Comparison of ENCODE assay signal across 14 mouse cellular contexts in genomic region chr9:75434872-75435271, GRCm38 (mm10). TPM values are rescaled to one million over a fixed set of nuclear protein-coding genes. Genes with fewer than 3 reads are reported as not detected.
DNase-seq lines count a peak whose midpoint lies in the region; ATAC-seq and TF ChIP-seq lines count a peak whose summit lies in the region.
"Had no signal": no experiment of that assay in that cellular context is flagged by ENCODE, and none has a peak within 500 bp of the region (broad histone marks: within the 10 kb centered on the region; RNA-seq: fewer than 3 reads in every experiment).

No protein-coding gene starts in this region.

- no peak for DNase-seq in cerebellum, adult 2 months
- DNase-seq in cerebellum, adult 18-20 months, result no peak
- DNase-seq in hindbrain, embryonic 11.5 days (ENCODE audit: low spot score), result no peak
- no peak for DNase-seq in midbrain, embryonic 10.5 days (ENCODE audit: low spot score)
- peak; percentile 70 for DNase-seq in induced T-regulatory cell, adult 2 months (ENCODE audit: low read depth)
- DNase-seq in urinary bladder, postnatal 14 days (ENCODE audit: low spot score), result no peak
- DNase-seq: gastrocnemius, postnatal 25 days had no signal

- peak; percentile 37; the same call in 1 of the 2 replicates for ATAC-seq in hindbrain, embryonic 16.5 days
- no peak for ATAC-seq in hindbrain, embryonic 11.5 days (ENCODE audit: low FRiP score)
- ATAC-seq in midbrain, embryonic 16.5 days, result no peak

- H3K27me3 ChIP-seq in cerebellum, adult 2 months (ENCODE audit: control insufficient read depth, insufficient read depth, low read length), result no peaks in the 10 kb centered on the region
- no peaks in the 10 kb centered on the region for H3K27me3 ChIP-seq in hindbrain, embryonic 16.5 days (replicated peaks; ENCODE audit: control insufficient read depth, insufficient read depth, low read length)
- H3K27me3 ChIP-seq in hindbrain, embryonic 11.5 days (ENCODE audit: control insufficient read depth, insufficient read depth, low read length), result no peaks in the 10 kb centered on the region
- no peaks in the 10 kb centered on the region for H3K27me3 ChIP-seq in midbrain, embryonic 10.5 days (ENCODE audit: low read depth, poor library complexity, severe bottlenecking)
- no peaks in the 10 kb centered on the region for H3K27me3 ChIP-seq in midbrain, embryonic 16.5 days (ENCODE audit: control insufficient read depth, insufficient read depth, low read depth, low read length)
- H3K27me3 ChIP-seq: heart, embryonic 13.5 days; limb, embryonic 15.5 days; lung, embryonic 15.5 days; midbrain, embryonic 12.5 days had no signal

- no peaks in the 10 kb centered on the region for H3K36me3 ChIP-seq in hindbrain, embryonic 16.5 days (ENCODE audit: control insufficient read depth, insufficient read depth, low read length)
- H3K36me3 ChIP-seq in hindbrain, embryonic 11.5 days (ENCODE audit: control insufficient read depth, insufficient read depth, low read length), result no peaks in the 10 kb centered on the region
- H3K36me3 ChIP-seq in midbrain, embryonic 10.5 days, result no peaks in the 10 kb centered on the region
- no peaks in the 10 kb centered on the region for H3K36me3 ChIP-seq in midbrain, embryonic 16.5 days (ENCODE audit: control insufficient read depth, insufficient read depth, low read length)
- H3K36me3 ChIP-seq: heart, embryonic 13.5 days; limb, embryonic 15.5 days; lung, embryonic 15.5 days; midbrain, embryonic 12.5 days had no signal

- WGBS in cerebellum, adult 2 months, result 71% methylated on average over 6 of the region's 6 CpGs
- WGBS in hindbrain, embryonic 16.5 days, result 77% methylated on average over 6 of the region's 6 CpGs
- 86% methylated on average over 6 of the region's 6 CpGs for WGBS in hindbrain, embryonic 11.5 days
- 83% methylated on average over 6 of the region's 6 CpGs for WGBS in midbrain, embryonic 10.5 days
- WGBS in midbrain, embryonic 16.5 days, result 73% methylated on average over 6 of the region's 6 CpGs

- H3K4me1 ChIP-seq in cerebellum, adult 2 months (ENCODE audit: control insufficient read depth, insufficient read depth, low read length), result peaks cover 18% of the 10 kb centered on the region
- H3K4me1 ChIP-seq in hindbrain, embryonic 16.5 days (ENCODE audit: control insufficient read depth, insufficient read depth, low read depth, low read length), result no peaks in the 10 kb centered on the region; the same call in 1 of the 2 replicates
- H3K4me1 ChIP-seq in hindbrain, embryonic 11.5 days (replicated peaks; ENCODE audit: control insufficient read depth, insufficient read depth, low read length), result 0 out of 2 replicates have a peak, but pooled peaks cover 2% of the 10 kb centered on the region
- peaks cover 25% of the 10 kb centered on the region for H3K4me1 ChIP-seq in midbrain, embryonic 10.5 days
- H3K4me1 ChIP-seq in midbrain, embryonic 16.5 days (ENCODE audit: control insufficient read depth, insufficient read depth, low read length), result no peaks in the 10 kb centered on the region; the same call in 1 of the 2 replicates

- H3K4me2 ChIP-seq in hindbrain, embryonic 16.5 days (ENCODE audit: low read length), result no peak overlapping the region
- H3K4me2 ChIP-seq in hindbrain, embryonic 11.5 days (replicated peaks; ENCODE audit: low read depth, low read length), result no peak overlapping the region
- H3K4me2 ChIP-seq in midbrain, embryonic 16.5 days (ENCODE audit: low read length), result no peak overlapping the region
- H3K4me2 ChIP-seq: limb, embryonic 15.5 days; midbrain, embryonic 12.5 days had no signal

- no peak for TF ChIP-seq CTCF in cerebellum, adult 2 months (IDR thresholded peaks at IDR 0.05; ENCODE audit: borderline replicate concordance, insufficient read depth, low read depth, low read length)

- TF ChIP-seq POLR2A in cerebellum, adult 2 months (IDR thresholded peaks at IDR 0.05; ENCODE audit: borderline replicate concordance, insufficient read depth, low read length), result no peak

- no peak overlapping the region for H3K4me3 ChIP-seq in cerebellum, adult 2 months (replicated peaks; ENCODE audit: insufficient read depth, low read depth, low read length)
- H3K4me3 ChIP-seq in hindbrain, embryonic 16.5 days (ENCODE audit: low read length), result no peak overlapping the region
- no peak overlapping the region for H3K4me3 ChIP-seq in hindbrain, embryonic 11.5 days (ENCODE audit: low read depth, low read length)
- H3K4me3 ChIP-seq in midbrain, embryonic 10.5 days, result no peak overlapping the region
- H3K4me3 ChIP-seq in midbrain, embryonic 16.5 days (ENCODE audit: low read depth, low read length), result no peak overlapping the region
- H3K4me3 ChIP-seq: heart, embryonic 13.5 days; limb, embryonic 15.5 days; lung, embryonic 15.5 days; midbrain, embryonic 12.5 days had no signal

- no peak overlapping the region for H3K9ac ChIP-seq in hindbrain, embryonic 16.5 days (ENCODE audit: low read depth, low read length)
- H3K9ac ChIP-seq in hindbrain, embryonic 11.5 days (ENCODE audit: low read depth, low read length), result no peak overlapping the region
- no peak overlapping the region for H3K9ac ChIP-seq in midbrain, embryonic 16.5 days (ENCODE audit: low read depth, low read length)
- H3K9ac ChIP-seq: heart, embryonic 13.5 days; limb, embryonic 15.5 days; lung, embryonic 15.5 days; midbrain, embryonic 12.5 days had no signal

- no peaks in the 10 kb centered on the region for H3K9me3 ChIP-seq in hindbrain, embryonic 16.5 days (ENCODE audit: control insufficient read depth, low read length)
- no peaks in the 10 kb centered on the region for H3K9me3 ChIP-seq in hindbrain, embryonic 11.5 days (ENCODE audit: control insufficient read depth, low read length)
- H3K9me3 ChIP-seq in midbrain, embryonic 10.5 days (replicated peaks), result no peaks in the 10 kb centered on the region
- H3K9me3 ChIP-seq in midbrain, embryonic 16.5 days (replicated peaks; ENCODE audit: control insufficient read depth, low read length, poor library complexity, severe bottlenecking), result no peaks in the 10 kb centered on the region
- H3K9me3 ChIP-seq: heart, embryonic 13.5 days; limb, embryonic 15.5 days; lung, embryonic 15.5 days; midbrain, embryonic 12.5 days had no signal

- H3K27ac ChIP-seq in cerebellum, adult 2 months (ENCODE audit: insufficient read depth, low read length), result peak overlapping the region; percentile 15; the same call in 1 of the 2 replicates
- H3K27ac ChIP-seq in hindbrain, embryonic 16.5 days (ENCODE audit: low read depth, low read length), result no peak overlapping the region
- H3K27ac ChIP-seq in hindbrain, embryonic 11.5 days (ENCODE audit: low read depth, low read length), result no peak overlapping the region
- H3K27ac ChIP-seq in midbrain, embryonic 10.5 days (replicated peaks), result peak overlapping the region; percentile 87
- H3K27ac ChIP-seq in midbrain, embryonic 16.5 days (ENCODE audit: low read length), result no peak overlapping the region
- H3K27ac ChIP-seq: heart, embryonic 13.5 days; limb, embryonic 15.5 days; lung, embryonic 15.5 days; midbrain, embryonic 12.5 days; stomach, postnatal 0 days had no signal

RNA-seq across cellular contexts. Expression of gene Leo1, which starts 6.5 kb away (rescaled TPM):
- 26.9 and 31.6 TPM in 2 replicates for polyA plus RNA-seq in cerebellum, adult 2 months (2012; rRNA removed)
- 42.6 and 43.0 TPM in 2 replicates for polyA plus RNA-seq in hindbrain, embryonic 16.5 days (2015; fragmentation: Nextera tagmentation; extraction: Ambion mirVana)
- 48.5 and 53.2 TPM in 2 replicates for polyA plus RNA-seq in hindbrain, embryonic 11.5 days (2014; fragmentation: Nextera tagmentation; extraction: Ambion mirVana)
- 49.4 and 52.3 TPM in 2 replicates for polyA plus RNA-seq in midbrain, embryonic 10.5 days (2016; fragmentation: Nextera tagmentation; extraction: Ambion mirVana)
- 43.6 and 48.2 TPM in 2 replicates for polyA plus RNA-seq in midbrain, embryonic 16.5 days (2015; fragmentation: Nextera tagmentation; extraction: Ambion mirVana)

RNA-seq across cellular contexts. Expression of gene Mapk6, which starts 25.1 kb away (rescaled TPM):
- 71.3 and 76.0 TPM in 2 replicates for polyA plus RNA-seq in cerebellum, adult 2 months (2012; rRNA removed)
- 142 and 147 TPM in 2 replicates for polyA plus RNA-seq in hindbrain, embryonic 16.5 days (2015; fragmentation: Nextera tagmentation; extraction: Ambion mirVana)
- 198 and 217 TPM in 2 replicates for polyA plus RNA-seq in hindbrain, embryonic 11.5 days (2014; fragmentation: Nextera tagmentation; extraction: Ambion mirVana)
- 138 and 156 TPM in 2 replicates for polyA plus RNA-seq in midbrain, embryonic 10.5 days (2016; fragmentation: Nextera tagmentation; extraction: Ambion mirVana)
- polyA plus RNA-seq in midbrain, embryonic 16.5 days (2015; fragmentation: Nextera tagmentation; extraction: Ambion mirVana), result 147 and 162 TPM in 2 replicates

Comparison
In these comparisons a context has a peak if more than half of its experiments do, and no peak if none do; other contexts are left out.
1. H3K27ac ChIP-seq: peak in cerebellum, adult 2 months (single experiment) and midbrain, embryonic 10.5 days (single experiment); none in hindbrain, embryonic 16.5 days (single experiment), hindbrain, embryonic 11.5 days (single experiment) and midbrain, embryonic 16.5 days (single experiment).